Mouse (Mus musculus) G1E (cell line): ENCODE results near the gene Prpf8.

ENCODE experiments used
- CTCF ChIP-seq: IDR thresholded peaks from 2 replicates; pipeline ENCODE4 v1.5.1; 2012; ENCODE audit warnings: low read depth, low read length, inconsistent platforms, mixed read lengths
- POLR2AphosphoS5 ChIP-seq: IDR thresholded peaks from 2 replicates; pipeline ENCODE4 v1.6.1; 2012; ENCODE audit warnings: low read depth, low read length, inconsistent platforms; ENCODE audit not compliant: insufficient replicate concordance
- TAL1 ChIP-seq: conservative IDR thresholded peaks from 2 replicates; pipeline ENCODE4 v1.6.1; 2012; ENCODE audit warnings: low read depth, low read length, inconsistent platforms, mixed read lengths

GRCm38 (mm10) chr11:75494296-75495049, 7.9 kb downstream of the Prpf8 start:
- TF ChIP-seq CTCF (no peak), TAL1 (no peak), POLR2AphosphoS5 (no peak)
